Mouse (Mus musculus) heart, adult 2 months (tissue): ENCODE measurements around the gene Elmod3. TPM values are rescaled to one million over a fixed set of nuclear protein-coding genes. Genes with fewer than 3 reads are reported as not detected.

Experiments used
- DNase-seq, 2 experiments: peaks; one replicate each; pipeline ENCODE4 v3.0.0; 2021
- H3K27ac ChIP-seq: fragments of 200-600 bp; 2 replicates; pipeline ENCODE4 v1.8.1; 2022
- H3K27me3 ChIP-seq: fragments of 200-500 bp; 2 replicates; pipeline ENCODE4 v1.6.1; 2012; ENCODE audit warnings: mild to moderate bottlenecking, low read length, inconsistent platforms, mixed read lengths; ENCODE audit not compliant: control insufficient read depth, insufficient read depth
- H3K36me3 ChIP-seq: fragments of 200-500 bp; 2 replicates; pipeline ENCODE4 v1.6.1; 2012; ENCODE audit warnings: low read length, inconsistent platforms; ENCODE audit not compliant: control insufficient read depth, insufficient read depth
- H3K4me1 ChIP-seq: fragments of 200-500 bp; 2 replicates; pipeline ENCODE4 v1.6.1; 2011; ENCODE audit warnings: low read length; ENCODE audit not compliant: control insufficient read depth, insufficient read depth
- H3K4me3 ChIP-seq: fragments of 200-600 bp; 2 replicates; pipeline ENCODE4 v1.8.1; 2022
- H3K79me2 ChIP-seq: fragments of 200-500 bp; replicated peaks from 2 replicates; pipeline ENCODE4 v1.6.1; 2012; ENCODE audit warnings: mild to moderate bottlenecking, inconsistent platforms, low read length, moderate library complexity, mixed read lengths; ENCODE audit not compliant: control insufficient read depth, insufficient read depth
- H3K9ac ChIP-seq: fragments of 200-500 bp; 2 replicates; pipeline ENCODE4 v1.6.1; 2012; ENCODE audit warnings: low read depth, mild to moderate bottlenecking, control low read depth, inconsistent platforms, low read length, mixed read lengths
- CTCF ChIP-seq: fragments of 200-600 bp; IDR thresholded peaks from 2 replicates; pipeline ENCODE4 v1.8.1; 2022; ENCODE audit warnings: antibody characterized with exemption, mild to moderate bottlenecking, moderate library complexity
- EP300 ChIP-seq: fragments of 200-500 bp; IDR thresholded peaks from 2 replicates; pipeline ENCODE4 v1.6.1; 2011; ENCODE audit warnings: low read depth, low read length, control low read depth; ENCODE audit not compliant: insufficient read depth
- POLR2A ChIP-seq: fragments of 200-500 bp; IDR thresholded peaks from 2 replicates; pipeline ENCODE4 v1.6.1; 2011; ENCODE audit warnings: mild to moderate bottlenecking, low read depth, low read length, control low read depth; ENCODE audit not compliant: insufficient read depth
- WGBS: fragments of 180-500 bp; shearing (Covaris S2); methylation state at CpG from one replicate; pipeline ENCODE4 v1.1.7; 2018; 5-methylcytosine and 5-hydroxymethylcytosine counted together
- intact Hi-C: fragments of 180-260 bp; cut with DNase I; formaldehyde crosslinking; loops from one replicate; pipeline ENCODE4 v1.15.1; 2025
- polyA plus RNA-seq: library from polyadenylated mRNA; depleted of rRNA; stranded (reverse); fragments of >200 nt; gene quantifications from 2 replicates; pipeline ENCODE4 v1.2.3, GENCODE M21; 2012
- total RNA-seq, 2 experiments: library from RNA; stranded (reverse); gene quantifications; 2 replicates each; pipeline ENCODE4 v1.2.3; 2021

Gene Elmod3
- total and polyA plus RNA-seq, 3 experiments = 12.8 to 25.5 (median 16.5) TPM

GRCm38 (mm10) chr6:72588307-72588706 is 9.9 kb downstream of the Elmod3 start:
- intact Hi-C loops = no loop called here
- no peak overlapping the region for H3K27ac ChIP-seq
- no peak overlapping the region for H3K9ac ChIP-seq
- no peaks in the 10 kb centered on the region for H3K27me3 ChIP-seq
- no peaks in the 10 kb centered on the region; the same call in 1 of the 2 replicates for H3K4me1 ChIP-seq
- TF ChIP-seq EP300 = no peak
- TF ChIP-seq CTCF = no peak
- no peak for TF ChIP-seq POLR2A
- DNase-seq = no peak
- no peaks in the 10 kb centered on the region for H3K79me2 ChIP-seq
- H3K4me3 ChIP-seq = no peak overlapping the region
- no peaks in the 10 kb centered on the region for H3K36me3 ChIP-seq

GRCm38 (mm10) chr6:72586701-72587100 is 11.5 kb downstream of the Elmod3 start:
- Histone ChIP-seq H3K4me1 (no peaks in the 10 kb centered on the region), H3K27ac (no peak overlapping the region), H3K36me3 (no peaks in the 10 kb centered on the region), H3K27me3 (no peaks in the 10 kb centered on the region), H3K9ac (no peak overlapping the region), H3K4me3 (no peak overlapping the region), H3K79me2 (no peaks in the 10 kb centered on the region)
- no peak for TF ChIP-seq POLR2A
- TF ChIP-seq CTCF = no peak
- TF ChIP-seq EP300 = no peak
- intact Hi-C loops = no loop called here
- DNase-seq = no peak
- 62% methylated on average over 3 of the region's 3 CpGs for WGBS

GRCm38 (mm10) chr6:72584154-72584553 is 14.1 kb downstream of the Elmod3 start:
- Histone ChIP-seq H3K27ac (no peak overlapping the region), H3K9ac (no peak overlapping the region), H3K79me2 (no peaks in the 10 kb centered on the region), H3K4me3 (no peak overlapping the region), H3K27me3 (no peaks in the 10 kb centered on the region), H3K36me3 (no peaks in the 10 kb centered on the region), H3K4me1 (no peaks in the 10 kb centered on the region)
- intact Hi-C loops = no loop called here
- DNase-seq = no peak
- WGBS = 81% methylated on average over 11 of the region's 11 CpGs
- TF ChIP-seq CTCF (no peak), POLR2A (no peak), EP300 (no peak)

GRCm38 (mm10) chr6:72583211-72583839 is 14.9 kb downstream of the Elmod3 start:
- intact Hi-C loops = no loop called here

GRCm38 (mm10) chr6:72581625-72582382 is 16.4 kb downstream of the Elmod3 start:
- Histone ChIP-seq H3K27ac (no peak overlapping the region), H3K9ac (no peak overlapping the region), H3K4me1 (no peaks in the 10 kb centered on the region), H3K27me3 (no peaks in the 10 kb centered on the region), H3K36me3 (no peaks in the 10 kb centered on the region), H3K79me2 (no peaks in the 10 kb centered on the region), H3K4me3 (no peak overlapping the region)
- peak in 1 of 2 experiments; percentile 33 for DNase-seq
- intact Hi-C loops = no loop called here
- 64% methylated on average over 11 of the region's 11 CpGs for WGBS
- TF ChIP-seq EP300 = no peak
- TF ChIP-seq POLR2A = no peak
- TF ChIP-seq CTCF = no peak

More at GRCm38 (mm10) chr6:72583211-72583839, 14.9 kb downstream of the Elmod3 start:
- Histone ChIP-seq H3K36me3 (no peaks in the 10 kb centered on the region), H3K27ac (no peak overlapping the region), H3K79me2 (no peaks in the 10 kb centered on the region), H3K4me3 (no peak overlapping the region), H3K4me1 (no peaks in the 10 kb centered on the region), H3K27me3 (no peaks in the 10 kb centered on the region), H3K9ac (no peak overlapping the region)
- WGBS = 75% methylated on average over 4 of the region's 4 CpGs
- no peak for DNase-seq
- TF ChIP-seq EP300 = no peak
- no peak for TF ChIP-seq CTCF
- no peak for TF ChIP-seq POLR2A

- DNase-seq = no peak
- peaks cover 3% of the 10 kb centered on the region; the same call in 1 of the 2 replicates for H3K4me1 ChIP-seq
- no peak overlapping the region for H3K27ac ChIP-seq
- no peaks in the 10 kb centered on the region for H3K79me2 ChIP-seq
- H3K4me3 ChIP-seq = no peak overlapping the region
- H3K36me3 ChIP-seq = no peaks in the 10 kb centered on the region
- no peak for TF ChIP-seq EP300
- no peak for TF ChIP-seq POLR2A
- no peak for TF ChIP-seq CTCF
- 85% methylated on average over 3 of the region's 3 CpGs for WGBS
- H3K9ac ChIP-seq = no peak overlapping the region
- intact Hi-C loops = no loop called here
- no peaks in the 10 kb centered on the region for H3K27me3 ChIP-seq
These were observed 22.2 kb downstream of the Elmod3 start for GRCm38 (mm10) chr6:72576041-72576440.
